Mouse (Mus musculus) heart, embryonic 15.5 days (tissue): ENCODE data around the gene Tfe3. TPM values are rescaled to one million over a fixed set of nuclear protein-coding genes. Genes with fewer than 3 reads are reported as not detected.

Experiments used
- ATAC-seq: fragments of 200-750 bp; cut with Nextera tagmentation; replicated peaks from 2 replicates; pipeline ENCODE4 v1.8.0; 2017; ENCODE audit warnings: low read depth, moderate TSS enrichment; ENCODE audit not compliant: insufficient number of reproducible peaks, insufficient read depth, low FRiP score
- H3K27ac ChIP-seq: fragments of 300-500 bp; sonication (generic); 2 replicates; pipeline ENCODE4 v1.5.1; 2015; ENCODE audit warnings: mild to moderate bottlenecking, inconsistent platforms
- H3K27me3 ChIP-seq: fragments of 300-500 bp; sonication (generic); 2 replicates; pipeline ENCODE4 v1.6.1; 2015; ENCODE audit warnings: inconsistent platforms
- H3K36me3 ChIP-seq: fragments of 300-500 bp; sonication (generic); 2 replicates; pipeline ENCODE4 v1.6.1; 2015; ENCODE audit warnings: mild to moderate bottlenecking, inconsistent platforms
- H3K4me1 ChIP-seq: fragments of 300-500 bp; sonication (generic); replicated peaks from 2 replicates; pipeline ENCODE4 v1.6.1; 2015; ENCODE audit warnings: inconsistent platforms
- H3K4me2 ChIP-seq: fragments of 300-500 bp; sonication (generic); 2 replicates; pipeline ENCODE4 v1.6.1; 2015; ENCODE audit warnings: inconsistent platforms, mild to moderate bottlenecking, moderate library complexity
- H3K4me3 ChIP-seq: fragments of 300-500 bp; sonication (generic); 2 replicates; pipeline ENCODE4 v1.5.1; 2015; ENCODE audit warnings: mild to moderate bottlenecking, inconsistent platforms
- H3K9ac ChIP-seq: fragments of 300-500 bp; sonication (generic); 2 replicates; pipeline ENCODE4 v1.6.1; 2015; ENCODE audit warnings: mild to moderate bottlenecking, inconsistent platforms
- H3K9me3 ChIP-seq: fragments of 300-500 bp; sonication (generic); replicated peaks from 2 replicates; pipeline ENCODE4 v1.6.1; 2016; ENCODE audit warnings: inconsistent platforms
- WGBS: fragments of 180-500 bp; shearing (Covaris S2); methylation state at CpG from one replicate; pipeline ENCODE4 v1.1.7; 2015; ENCODE audit warnings: mixed read lengths; 5-methylcytosine and 5-hydroxymethylcytosine counted together
- polyA plus RNA-seq: library from polyadenylated mRNA; unstranded; fragments of >200 nt; fragmentation: Nextera tagmentation; extraction: Ambion mirVana; gene quantifications from 2 replicates; pipeline ENCODE4 v1.2.1, GENCODE M21; 2015

Gene Tfe3
- polyA plus RNA-seq, 1 experiment from 2014 or later: 16.6 TPM

- peak within 1 kb of the TSS; percentile 48; the same call in 1 of the 2 replicates for H3K9ac ChIP-seq
- WGBS: 16% methylated on average over 42 of the region's 42 CpGs
- peak within 1 kb of the TSS; percentile 57 for H3K4me3 ChIP-seq
- H3K36me3 ChIP-seq: no peaks in the 10 kb centered on the region; the same call in 1 of the 2 replicates
- no peaks in the 10 kb centered on the region for H3K27me3 ChIP-seq
- H3K4me2 ChIP-seq: peak within 1 kb of the TSS; percentile 64
- H3K9me3 ChIP-seq: no peaks in the 10 kb centered on the region
- peak; percentile 90 for ATAC-seq
- peaks cover 4% of the 10 kb centered on the region; the same call in 1 of the 2 replicates for H3K4me1 ChIP-seq
- H3K27ac ChIP-seq: peak within 1 kb of the TSS; percentile 74
Observed at GRCm38 (mm10) chrX:7728215-7728921, 34.0 kb upstream of the Tfe3 start, which contains the start of gene Praf2. Gene Praf2 (plus strand): TSS chrX:7728439.

- H3K4me2 ChIP-seq: peak overlapping the region; percentile 64
- no peak for ATAC-seq
- peak overlapping the region; percentile 57 for H3K4me3 ChIP-seq
- H3K4me1 ChIP-seq: peaks cover 4% of the 10 kb centered on the region; the same call in 1 of the 2 replicates
- 19% methylated on average over 4 of the region's 4 CpGs for WGBS
- H3K9me3 ChIP-seq: no peaks in the 10 kb centered on the region
- H3K9ac ChIP-seq: peak overlapping the region; percentile 48; the same call in 1 of the 2 replicates
- H3K36me3 ChIP-seq: no peaks in the 10 kb centered on the region; the same call in 1 of the 2 replicates
- no peak overlapping the region for H3K27ac ChIP-seq
- H3K27me3 ChIP-seq: no peaks in the 10 kb centered on the region
Observed at GRCm38 (mm10) chrX:7728922-7729265, 33.5 kb upstream of the Tfe3 start.

GRCm38 (mm10) chrX:7733571-7734156, 28.7 kb upstream of the Tfe3 start:
- ATAC-seq: no peak
- Histone ChIP-seq H3K4me1 (peaks cover 4% of the 10 kb centered on the region; the same call in 1 of the 2 replicates), H3K9me3 (no peaks in the 10 kb centered on the region), H3K9ac (no peak overlapping the region), H3K36me3 (no peaks in the 10 kb centered on the region), H3K4me3 (no peak overlapping the region), H3K27ac (no peak overlapping the region), H3K27me3 (no peaks in the 10 kb centered on the region), H3K4me2 (peak overlapping the region; percentile 33; the same call in 1 of the 2 replicates)
- 21% methylated on average over 26 of the region's 26 CpGs for WGBS

- H3K4me2 ChIP-seq: no peak overlapping the region
- H3K36me3 ChIP-seq: no peaks in the 10 kb centered on the region
- no peak overlapping the region for H3K9ac ChIP-seq
- H3K27me3 ChIP-seq: no peaks in the 10 kb centered on the region
- H3K4me3 ChIP-seq: no peak overlapping the region
- WGBS: 62% methylated on average over 14 of the region's 14 CpGs
- H3K27ac ChIP-seq: no peak overlapping the region
- no peaks in the 10 kb centered on the region for H3K4me1 ChIP-seq
- ATAC-seq: no peak
- H3K9me3 ChIP-seq: no peaks in the 10 kb centered on the region
Observed at GRCm38 (mm10) chrX:7739336-7740081, 22.9 kb upstream of the Tfe3 start.

- no peak overlapping the region for H3K4me3 ChIP-seq
- no peaks in the 10 kb centered on the region for H3K27me3 ChIP-seq
- H3K4me1 ChIP-seq: no peaks in the 10 kb centered on the region
- no peak overlapping the region for H3K9ac ChIP-seq
- no peaks in the 10 kb centered on the region for H3K36me3 ChIP-seq
- H3K27ac ChIP-seq: no peak overlapping the region
- H3K4me2 ChIP-seq: no peak overlapping the region
- H3K9me3 ChIP-seq: no peaks in the 10 kb centered on the region
- no peak for ATAC-seq
- 50% methylated on average over 10 of the region's 10 CpGs for WGBS
Observed at GRCm38 (mm10) chrX:7740082-7740819, 22.1 kb upstream of the Tfe3 start.

- Histone ChIP-seq H3K9me3 (no peaks in the 10 kb centered on the region), H3K27me3 (no peaks in the 10 kb centered on the region), H3K4me3 (no peak overlapping the region), H3K4me2 (no peak overlapping the region), H3K27ac (no peak overlapping the region), H3K36me3 (no peaks in the 10 kb centered on the region), H3K4me1 (no peaks in the 10 kb centered on the region), H3K9ac (no peak overlapping the region)
- 64% methylated on average over 5 of the region's 5 CpGs for WGBS
- ATAC-seq: no peak
Observed at GRCm38 (mm10) chrX:7741103-7741502, 21.3 kb upstream of the Tfe3 start.

GRCm38 (mm10) chrX:7743470-7743869, 18.9 kb upstream of the Tfe3 start:
- no peak overlapping the region for H3K27ac ChIP-seq
- H3K4me3 ChIP-seq: no peak overlapping the region
- no peaks in the 10 kb centered on the region for H3K9me3 ChIP-seq
- no peak overlapping the region for H3K9ac ChIP-seq
- H3K4me1 ChIP-seq: no peaks in the 10 kb centered on the region
- H3K27me3 ChIP-seq: no peaks in the 10 kb centered on the region
- 46% methylated on average over 5 of the region's 5 CpGs for WGBS
- no peak for ATAC-seq
- H3K36me3 ChIP-seq: no peaks in the 10 kb centered on the region
- no peak overlapping the region for H3K4me2 ChIP-seq

GRCm38 (mm10) chrX:7744940-7745339, 17.4 kb upstream of the Tfe3 start:
- H3K4me2 ChIP-seq: no peak overlapping the region

GRCm38 (mm10) chrX:7745429-7745828, 16.9 kb upstream of the Tfe3 start:
- no peak overlapping the region for H3K27ac ChIP-seq
- no peaks in the 10 kb centered on the region for H3K27me3 ChIP-seq
- 83% methylated on average over 8 of the region's 8 CpGs for WGBS
- no peak overlapping the region for H3K4me3 ChIP-seq
- H3K9me3 ChIP-seq: no peaks in the 10 kb centered on the region
- no peak for ATAC-seq
- H3K4me1 ChIP-seq: no peaks in the 10 kb centered on the region
- H3K4me2 ChIP-seq: no peak overlapping the region
- no peak overlapping the region for H3K9ac ChIP-seq
- no peaks in the 10 kb centered on the region for H3K36me3 ChIP-seq

More at GRCm38 (mm10) chrX:7744940-7745339, 17.4 kb upstream of the Tfe3 start:
- 62% methylated on average over 1 of the region's 1 CpGs for WGBS
- H3K27ac ChIP-seq: no peak overlapping the region
- H3K4me3 ChIP-seq: no peak overlapping the region
- no peaks in the 10 kb centered on the region for H3K9me3 ChIP-seq
- no peaks in the 10 kb centered on the region for H3K36me3 ChIP-seq
- H3K27me3 ChIP-seq: no peaks in the 10 kb centered on the region
- ATAC-seq: no peak
- no peak overlapping the region for H3K9ac ChIP-seq
- no peaks in the 10 kb centered on the region for H3K4me1 ChIP-seq

- Histone ChIP-seq H3K9me3 (no peaks in the 10 kb centered on the region), H3K9ac (peak within 1 kb of the TSS; percentile 60), H3K36me3 (no peaks in the 10 kb centered on the region), H3K27ac (no peak within 1 kb of the TSS), H3K27me3 (no peaks in the 10 kb centered on the region), H3K4me3 (peak within 1 kb of the TSS; percentile 72), H3K4me2 (peak within 1 kb of the TSS; percentile 69), H3K4me1 (no peaks in the 10 kb centered on the region)
- peak; percentile 69 for ATAC-seq
- 6% methylated on average over 50 of the region's 56 CpGs for WGBS
Observed at GRCm38 (mm10) chrX:7750432-7751116, 11.8 kb upstream of the Tfe3 start, which contains the start of gene Ccdc120. Gene Ccdc120 (minus strand): TSS chrX:7750905.
